Mouse (Mus musculus) ES-Bruce4 (cell line): ENCODE data around the gene Gab1.

Source experiments
- EP300 ChIP-seq: IDR thresholded peaks from 2 replicates; pipeline ENCODE4 v1.6.1; 2011; ENCODE audit warnings: low read depth, low read length; ENCODE audit not compliant: insufficient read depth
- POLR2A ChIP-seq: IDR thresholded peaks from one replicate; pipeline ENCODE4 v1.8.1; 2011; ENCODE audit warnings: low read length; ENCODE audit not compliant: insufficient read depth

- TF ChIP-seq EP300: no peak
- TF ChIP-seq POLR2A: no peak
These were observed 36.4 kb downstream of the Gab1 start for GRCm38 (mm10) chr8:80843744-80844434.
